Mouse (Mus musculus) heart, postnatal 0 days (tissue): ENCODE data around the gene Myo6. TPM values are rescaled to one million over a fixed set of nuclear protein-coding genes. Genes with fewer than 3 reads are reported as not detected.

ENCODE experiments used
- ATAC-seq: fragments of 200-750 bp; cut with Nextera tagmentation; 2 replicates; pipeline ENCODE4 v1.8.0; 2017; ENCODE audit warnings: low read depth, moderate number of reproducible peaks, moderate library complexity; ENCODE audit not compliant: insufficient read depth
- DNase-seq: peaks from one replicate; pipeline ENCODE4 v3.0.0-alpha.2; 2016; ENCODE audit warnings: low spot score
- H3K27ac ChIP-seq: fragments of 300-500 bp; sonication (generic); 2 replicates; pipeline ENCODE4 v1.5.1; 2014; ENCODE audit warnings: low read depth, mild to moderate bottlenecking
- H3K27me3 ChIP-seq: fragments of 300-500 bp; sonication (generic); 2 replicates; pipeline ENCODE4 v1.6.1; 2014; ENCODE audit warnings: low read length, mixed read lengths; ENCODE audit not compliant: control insufficient read depth, insufficient read depth
- H3K36me3 ChIP-seq: fragments of 300-500 bp; sonication (generic); replicated peaks from 2 replicates; pipeline ENCODE4 v1.6.1; 2014; ENCODE audit warnings: low read length, mixed read lengths; ENCODE audit not compliant: control insufficient read depth, insufficient read depth
- H3K4me1 ChIP-seq: fragments of 300-500 bp; sonication (generic); 2 replicates; pipeline ENCODE4 v1.6.1; 2014; ENCODE audit warnings: antibody characterized with exemption; ENCODE audit not compliant: control insufficient read depth, insufficient read depth
- H3K4me2 ChIP-seq: fragments of 300-500 bp; sonication (generic); 2 replicates; pipeline ENCODE4 v1.6.1; 2014; ENCODE audit warnings: low read depth, mild to moderate bottlenecking, low read length, moderate library complexity
- H3K4me3 ChIP-seq: fragments of 300-500 bp; sonication (generic); 2 replicates; pipeline ENCODE4 v1.5.1; 2014; ENCODE audit warnings: low read depth, low read length
- H3K9ac ChIP-seq: fragments of 300-500 bp; sonication (generic); replicated peaks from 2 replicates; pipeline ENCODE4 v1.6.1; 2014; ENCODE audit warnings: low read depth, low read length, mixed read lengths
- H3K9me3 ChIP-seq: fragments of 300-500 bp; sonication (generic); replicated peaks from 2 replicates; pipeline ENCODE4 v1.6.1; 2016; ENCODE audit warnings: low read length; ENCODE audit not compliant: control insufficient read depth
- CTCF ChIP-seq: IDR thresholded peaks from 2 replicates; pipeline ENCODE4 v1.5.1; 2016; ENCODE audit warnings: antibody characterized with exemption, control low read depth, low read depth
- EP300 ChIP-seq: IDR thresholded peaks from 2 replicates; pipeline ENCODE4 v1.6.1; 2016; ENCODE audit warnings: antibody characterized with exemption, low read depth
- WGBS: fragments of 180-500 bp; shearing (Covaris S2); extraction: QIAGEN DNeasy Blood & Tissue Kit; methylation state at CpG from one replicate; pipeline ENCODE4 v1.1.7; 2014; 5-methylcytosine and 5-hydroxymethylcytosine counted together
- polyA plus RNA-seq: library from polyadenylated mRNA; unstranded; fragments of >200 nt; fragmentation: Nextera tagmentation; extraction: Ambion mirVana; gene quantifications from 2 replicates; pipeline ENCODE4 v1.2.1, GENCODE M21; 2015
- total RNA-seq: library from RNA; depleted of rRNA; stranded (reverse); fragments of >200 nt; gene quantifications from 2 replicates; pipeline ENCODE4 v1.2.3, GENCODE M21; 2014; ENCODE audit warnings: low replicate concordance

Gene Myo6
- total and polyA plus RNA-seq, 2 experiments from 2014 or later = 7.1 to 13.2 TPM

DNA sequence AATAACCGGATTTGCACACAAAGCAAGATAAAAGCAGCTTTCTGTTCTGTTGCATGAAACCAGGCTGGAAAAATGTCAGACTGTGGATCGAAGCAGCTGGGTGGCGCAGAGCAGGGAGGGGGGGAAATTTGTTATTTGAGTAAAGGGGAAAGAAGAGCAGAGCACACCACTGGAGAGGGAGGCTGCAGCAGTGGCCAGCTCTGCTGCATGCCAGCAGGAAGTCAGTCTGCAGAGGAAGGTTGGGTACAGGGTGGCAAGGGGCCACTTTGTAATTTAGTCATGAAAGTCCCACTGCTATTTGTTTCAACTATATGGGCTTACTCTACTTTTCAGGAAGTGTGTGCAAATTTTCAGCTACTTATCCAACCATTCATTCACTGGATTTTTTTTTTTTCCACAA lies 31.3 kb downstream of the Myo6 start:
- WGBS = 57% methylated on average over 3 of the region's 3 CpGs

DNA sequence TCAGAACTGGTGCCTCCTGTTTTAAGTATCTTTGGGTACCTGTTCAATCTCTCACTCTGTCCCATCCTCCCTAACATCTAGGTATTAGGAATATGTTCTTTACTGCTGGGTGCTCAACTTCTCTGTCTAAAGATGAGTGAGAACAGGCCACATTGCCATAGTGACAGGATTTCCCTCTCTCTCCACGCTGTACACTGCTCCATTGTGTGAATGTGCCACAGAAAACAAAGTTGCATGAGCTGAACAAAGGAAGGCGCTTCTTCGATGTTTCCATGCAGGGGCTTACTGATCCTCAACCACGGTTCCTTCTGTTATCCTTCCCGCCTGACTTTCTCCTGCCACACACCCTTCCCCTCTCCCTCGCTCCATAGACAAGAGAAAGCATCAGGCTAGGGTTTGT lies 32.4 kb downstream of the Myo6 start:
- Histone ChIP-seq H3K4me2 (no peak overlapping the region), H3K36me3 (no peaks in the 10 kb centered on the region), H3K27ac (no peak overlapping the region), H3K9me3 (no peaks in the 10 kb centered on the region), H3K27me3 (no peaks in the 10 kb centered on the region), H3K4me3 (no peak overlapping the region), H3K4me1 (peaks cover 10% of the 10 kb centered on the region), H3K9ac (no peak overlapping the region)
- TF ChIP-seq EP300 = no peak
- TF ChIP-seq CTCF = no peak
- ATAC-seq (no peak), DNase-seq (no peak)
- WGBS = 67% methylated on average over 6 of the region's 6 CpGs

More for the DNA sequence above, 31.3 kb downstream of the Myo6 start:
- DNase-seq = no peak
- no peak for TF ChIP-seq EP300
- no peak for TF ChIP-seq CTCF
- no peak overlapping the region for H3K4me2 ChIP-seq
- ATAC-seq = no peak
- no peak overlapping the region for H3K4me3 ChIP-seq
- no peak overlapping the region for H3K27ac ChIP-seq
- no peak overlapping the region for H3K9ac ChIP-seq
- no peaks in the 10 kb centered on the region for H3K36me3 ChIP-seq
- peaks cover 11% of the 10 kb centered on the region for H3K4me1 ChIP-seq
- no peaks in the 10 kb centered on the region for H3K27me3 ChIP-seq
- H3K9me3 ChIP-seq = no peaks in the 10 kb centered on the region

DNA sequence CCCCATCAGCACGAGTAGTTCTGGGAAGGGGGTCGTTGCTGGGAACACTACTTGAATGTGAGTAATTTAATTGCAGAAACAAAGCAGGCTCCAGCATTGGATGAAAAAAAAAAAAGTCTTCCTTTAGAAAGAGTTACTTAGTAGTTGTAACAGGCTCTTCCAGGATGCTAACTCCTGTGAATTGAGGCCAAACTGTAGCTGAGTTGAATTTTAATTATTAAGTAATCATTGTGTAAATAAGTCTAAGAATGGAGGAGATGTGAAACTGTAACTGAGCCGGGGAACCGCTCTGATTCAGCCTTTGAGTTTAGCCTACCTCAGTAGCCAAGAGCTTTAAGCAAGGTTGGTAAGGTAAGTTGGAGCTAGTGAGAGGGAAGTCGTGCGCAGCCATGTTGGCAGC lies 36.0 kb downstream of the Myo6 start:
- H3K36me3 ChIP-seq = no peaks in the 10 kb centered on the region
- 0 out of 2 replicates have a peak, but pooled peaks cover 6% of the 10 kb centered on the region for H3K4me1 ChIP-seq
- H3K4me3 ChIP-seq = no peak overlapping the region
- no peak overlapping the region for H3K4me2 ChIP-seq
- WGBS = 86% methylated on average over 6 of the region's 6 CpGs
- no peak overlapping the region for H3K9ac ChIP-seq
- no peaks in the 10 kb centered on the region for H3K27me3 ChIP-seq
- ATAC-seq (no peak), DNase-seq (no peak)
- H3K9me3 ChIP-seq = no peaks in the 10 kb centered on the region
- TF ChIP-seq CTCF = no peak
- TF ChIP-seq EP300 = no peak
- no peak overlapping the region for H3K27ac ChIP-seq

DNA sequence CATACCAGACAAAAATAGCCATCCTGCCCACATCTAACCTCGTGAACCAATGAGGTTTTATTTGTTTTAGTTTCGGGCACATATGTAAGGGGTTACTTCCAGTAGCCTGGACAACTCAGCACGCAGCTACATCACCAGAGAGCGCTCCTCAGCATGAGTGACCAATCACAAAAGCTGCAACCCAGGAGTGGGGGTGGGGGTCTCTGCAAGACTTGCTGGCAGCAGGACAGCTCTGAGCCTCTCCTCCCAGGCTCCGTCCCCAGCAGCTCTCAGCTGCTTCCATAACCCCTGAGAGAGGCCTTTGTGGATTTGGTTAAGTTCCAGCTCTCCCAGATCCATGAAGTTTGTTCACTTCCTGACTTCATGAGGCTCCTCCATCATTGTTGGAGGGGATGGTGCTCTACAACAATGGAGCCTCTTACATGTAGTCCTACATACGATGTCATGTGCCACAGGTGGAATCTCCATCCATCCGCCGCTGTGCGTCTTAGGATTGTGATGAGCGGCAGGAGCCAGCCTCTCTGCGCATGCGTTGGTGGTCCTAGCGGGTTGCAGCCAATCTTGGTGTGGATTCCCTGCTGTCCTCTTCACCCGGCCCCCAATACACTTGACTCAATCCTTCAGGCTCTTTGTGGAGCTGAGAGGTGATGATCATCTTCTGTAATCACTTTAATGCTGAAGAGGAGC lies 37.7 kb downstream of the Myo6 start:
- no peak overlapping the region for H3K27ac ChIP-seq
- TF ChIP-seq EP300 (no peak), CTCF (no peak)
- H3K9ac ChIP-seq = no peak overlapping the region
- ATAC-seq (no peak), DNase-seq (no peak)
- H3K4me2 ChIP-seq = no peak overlapping the region
- no peaks in the 10 kb centered on the region for H3K36me3 ChIP-seq
- H3K4me1 ChIP-seq = 0 out of 2 replicates have a peak, but pooled peaks cover 6% of the 10 kb centered on the region
- 75% methylated on average over 14 of the region's 14 CpGs for WGBS
- H3K27me3 ChIP-seq = no peaks in the 10 kb centered on the region
- no peaks in the 10 kb centered on the region for H3K9me3 ChIP-seq
- no peak overlapping the region for H3K4me3 ChIP-seq

DNA sequence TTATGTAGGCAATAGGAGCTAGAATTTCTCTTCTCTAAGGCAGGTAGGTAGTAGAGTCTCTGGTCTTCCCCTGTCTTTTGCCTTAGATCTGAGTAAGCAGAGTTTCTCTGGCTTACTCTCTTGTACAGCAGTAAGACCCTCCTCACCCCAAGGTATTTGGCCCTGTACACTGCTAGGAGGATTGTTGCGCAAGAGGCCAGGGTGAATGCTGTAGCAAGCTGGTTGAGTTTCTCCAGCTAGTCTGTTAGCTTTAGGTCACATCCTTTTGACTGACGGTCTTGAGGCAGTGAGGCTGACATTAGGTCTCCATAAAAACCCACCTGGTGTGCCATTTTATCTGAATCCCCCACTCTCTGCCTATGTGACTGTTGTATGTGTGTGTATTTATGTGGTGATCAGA lies 43.9 kb downstream of the Myo6 start:
- Histone ChIP-seq H3K27ac (no peak overlapping the region), H3K4me1 (0 out of 2 replicates have a peak, but pooled peaks cover 4% of the 10 kb centered on the region), H3K27me3 (no peaks in the 10 kb centered on the region), H3K4me3 (no peak overlapping the region), H3K9me3 (no peaks in the 10 kb centered on the region), H3K36me3 (no peaks in the 10 kb centered on the region), H3K9ac (no peak overlapping the region), H3K4me2 (no peak overlapping the region)
- DNase-seq (no peak), ATAC-seq (no peak)
- WGBS = 88% methylated on average over 2 of the region's 2 CpGs
- TF ChIP-seq EP300 = no peak
- no peak for TF ChIP-seq CTCF

DNA sequence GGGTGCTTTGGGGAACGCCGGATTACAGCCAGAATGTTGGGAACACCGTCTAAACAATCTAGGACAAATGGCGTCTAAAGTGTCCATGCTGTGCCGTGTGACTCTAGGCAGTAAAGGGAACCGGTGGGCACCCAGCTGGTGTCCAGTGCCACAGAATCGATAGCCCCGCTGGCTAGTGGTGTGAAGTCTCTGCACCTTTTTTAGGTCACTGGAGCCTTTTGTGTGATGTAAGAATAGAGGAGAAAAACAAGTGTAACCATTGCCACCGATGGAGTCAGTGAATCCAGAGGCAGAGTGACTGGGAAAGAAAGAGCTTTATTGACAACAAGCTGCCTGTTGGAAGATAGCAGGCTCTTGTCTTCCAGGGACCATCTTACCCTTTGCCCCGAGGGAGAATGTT lies 44.6 kb downstream of the Myo6 start:
- Histone ChIP-seq H3K4me3 (no peak overlapping the region), H3K4me1 (0 out of 2 replicates have a peak, but pooled peaks cover 4% of the 10 kb centered on the region), H3K4me2 (no peak overlapping the region), H3K9me3 (no peaks in the 10 kb centered on the region), H3K27me3 (no peaks in the 10 kb centered on the region), H3K9ac (no peak overlapping the region), H3K36me3 (no peaks in the 10 kb centered on the region), H3K27ac (no peak overlapping the region)
- TF ChIP-seq EP300 (no peak), CTCF (no peak)
- ATAC-seq (no peak), DNase-seq (no peak)
- WGBS = 82% methylated on average over 10 of the region's 10 CpGs
